Mouse (Mus musculus): Measurements from ENCODE around the gene Klf3.

- TF ChIP-seq CTCF (IDR thresholded peaks at IDR 0.05; ENCODE audit: borderline replicate concordance, insufficient read depth, low read length) (no peak), POLR2A (IDR thresholded peaks at IDR 0.05; ENCODE audit: low read depth, low read length) (no peak)
Measured at GRCm38 (mm10) chr5:64803720-64804462, 703 bp downstream of the Klf3 start.

Data from embryonic fibroblast, embryonic 13.5 days (primary cell).